Mouse (Mus musculus): ENCODE measurements at regions not wholly inside any gene's neighbourhood (a gene's known extent, or its start where the extent isn't known, plus 50 kb on each side); places are given as distances from the start of the nearest gene placed in this dataset.

- no peak for DNase-seq (ENCODE audit: low spot score in 2 of 2)
- TF ChIP-seq CTCF (conservative IDR thresholded peaks at IDR 0.05), result no peak
- H3K27ac ChIP-seq, result no peak overlapping the region
- no peak overlapping the region for H3K4me3 ChIP-seq
Measured at GRCm38 (mm10) chr4:143001961-143002360, 210.8 kb downstream of the Prdm2 start.

- Histone ChIP-seq H3K27ac (no peak overlapping the region), H3K4me3 (no peak overlapping the region)
- TF ChIP-seq CTCF (conservative IDR thresholded peaks at IDR 0.05), result no peak
- DNase-seq (ENCODE audit: low spot score in 2 of 2), result no peak
Measured at GRCm38 (mm10) chr4:143001486-143001885, 211.3 kb downstream of the Prdm2 start.

- DNase-seq (ENCODE audit: low spot score in 2 of 2), result no peak
- H3K4me3 ChIP-seq, result no peak overlapping the region
- H3K27ac ChIP-seq, result no peak overlapping the region
- peak; percentile 58 for TF ChIP-seq CTCF (conservative IDR thresholded peaks at IDR 0.05)
Measured at GRCm38 (mm10) chr4:142996406-142996805, 216.4 kb downstream of the Prdm2 start.

GRCm38 (mm10) chr4:142991401-142991800, 221.4 kb downstream of the Prdm2 start:
- H3K27ac ChIP-seq, result no peak overlapping the region
- no peak for TF ChIP-seq CTCF (conservative IDR thresholded peaks at IDR 0.05)
- no peak overlapping the region for H3K4me3 ChIP-seq
- no peak for DNase-seq (ENCODE audit: low spot score in 2 of 2)

GRCm38 (mm10) chr4:142989175-142989574, 223.6 kb downstream of the Prdm2 start:
- TF ChIP-seq CTCF (conservative IDR thresholded peaks at IDR 0.05), result peak; percentile 62
- Histone ChIP-seq H3K27ac (no peak overlapping the region), H3K4me3 (no peak overlapping the region)
- no peak for DNase-seq (ENCODE audit: low spot score in 2 of 2)

GRCm38 (mm10) chr4:142983295-142983624, 229.5 kb downstream of the Prdm2 start:
- Histone ChIP-seq H3K27ac (no peak overlapping the region), H3K4me3 (no peak overlapping the region)
- no peak for TF ChIP-seq CTCF (conservative IDR thresholded peaks at IDR 0.05)
- no peak for DNase-seq (ENCODE audit: low spot score in 2 of 2)

GRCm38 (mm10) chr4:142982585-142983294, 230.1 kb downstream of the Prdm2 start:
- DNase-seq (ENCODE audit: low spot score in 2 of 2), result no peak
- H3K4me3 ChIP-seq, result no peak overlapping the region
- H3K27ac ChIP-seq, result no peak overlapping the region
- TF ChIP-seq CTCF (conservative IDR thresholded peaks at IDR 0.05), result no peak

GRCm38 (mm10) chr4:142975620-142976019, 237.2 kb downstream of the Prdm2 start:
- no peak overlapping the region for H3K4me3 ChIP-seq
- DNase-seq (ENCODE audit: low spot score in 2 of 2), result no peak
- no peak overlapping the region for H3K27ac ChIP-seq
- TF ChIP-seq CTCF (conservative IDR thresholded peaks at IDR 0.05), result no peak

GRCm38 (mm10) chr4:142970040-142970439, 242.8 kb downstream of the Prdm2 start:
- DNase-seq (ENCODE audit: low spot score in 2 of 2), result peak in 1 of 2 experiments; percentile 13
- no peak for TF ChIP-seq CTCF (conservative IDR thresholded peaks at IDR 0.05)
- Histone ChIP-seq H3K4me3 (no peak overlapping the region), H3K27ac (no peak overlapping the region)

GRCm38 (mm10) chr4:142967604-142968003, 245.2 kb downstream of the Prdm2 start:
- H3K27ac ChIP-seq, result no peak overlapping the region
- TF ChIP-seq CTCF (conservative IDR thresholded peaks at IDR 0.05), result peak; percentile 49
- no peak for DNase-seq (ENCODE audit: low spot score in 2 of 2)
- H3K4me3 ChIP-seq, result no peak overlapping the region

- no peak overlapping the region for H3K27ac ChIP-seq
- peak in 1 of 2 experiments; percentile 43 for DNase-seq (ENCODE audit: low spot score in 2 of 2)
- no peak overlapping the region for H3K4me3 ChIP-seq
- no peak for TF ChIP-seq CTCF (conservative IDR thresholded peaks at IDR 0.05)
Measured at GRCm38 (mm10) chr4:142956832-142957429, 255.9 kb downstream of the Prdm2 start.

- Histone ChIP-seq H3K27ac (no peak overlapping the region), H3K4me3 (no peak overlapping the region)
- TF ChIP-seq CTCF (conservative IDR thresholded peaks at IDR 0.05), result no peak
- DNase-seq (ENCODE audit: low spot score in 2 of 2), result no peak
Measured at GRCm38 (mm10) chr4:142956376-142956775, 256.4 kb downstream of the Prdm2 start.

GRCm38 (mm10) chr4:142953724-142954123, 259.1 kb downstream of the Prdm2 start:
- TF ChIP-seq CTCF (conservative IDR thresholded peaks at IDR 0.05), result no peak
- no peak overlapping the region for H3K27ac ChIP-seq
- no peak for DNase-seq (ENCODE audit: low spot score in 2 of 2)
- no peak overlapping the region for H3K4me3 ChIP-seq

GRCm38 (mm10) chr4:142952879-142953278, 259.9 kb downstream of the Prdm2 start:
- no peak overlapping the region for H3K4me3 ChIP-seq
- no peak overlapping the region for H3K27ac ChIP-seq
- peak; percentile 57 for TF ChIP-seq CTCF (conservative IDR thresholded peaks at IDR 0.05)
- no peak for DNase-seq (ENCODE audit: low spot score in 2 of 2)
